Mouse (Mus musculus) E14TG2a.4 (cell line): ENCODE data around the gene Hoxa13.

Source experiments
- H3K27me3 ChIP-seq: 2 replicates; pipeline ENCODE4 v1.6.1; 2014; ENCODE audit warnings: low read length, control low read depth; ENCODE audit not compliant: insufficient read depth
- H3K36me3 ChIP-seq: 2 replicates; pipeline ENCODE4 v1.6.1; 2014; ENCODE audit warnings: low read length, control low read depth; ENCODE audit not compliant: insufficient read depth
- H3K4me1 ChIP-seq: replicated peaks from 2 replicates; pipeline ENCODE4 v1.6.1; 2014; ENCODE audit warnings: low read depth, low read length, control low read depth
- H3K4me3 ChIP-seq: replicated peaks from 2 replicates; pipeline ENCODE4 v1.5.1; 2014; ENCODE audit warnings: mild to moderate bottlenecking, low read length
- H3K9me3 ChIP-seq: 2 replicates; pipeline ENCODE4 v1.6.1; 2014; ENCODE audit warnings: low read length, control low read depth
- CTCF ChIP-seq: conservative IDR thresholded peaks from 2 replicates; pipeline ENCODE4 v1.5.1; 2014; ENCODE audit warnings: low read length
- NANOG ChIP-seq: IDR thresholded peaks from 2 replicates; pipeline ENCODE4 v1.6.1; 2014; ENCODE audit warnings: borderline replicate concordance, low read length, mixed read lengths
- POU5F1 ChIP-seq: IDR thresholded peaks from 2 replicates; pipeline ENCODE4 v1.6.1; 2014; ENCODE audit warnings: low read length, borderline replicate concordance

Hoxa13 gene

GRCm38 (mm10) chr6:52224895-52225611 is 35.6 kb downstream of the Hoxa13 start:
- Histone ChIP-seq H3K9me3 (no peaks in the 10 kb centered on the region), H3K4me1 (peaks cover 57% of the 10 kb centered on the region), H3K36me3 (no peaks in the 10 kb centered on the region), H3K4me3 (peak overlapping the region; percentile 71), H3K27me3 (peaks cover 98% of the 10 kb centered on the region)
- TF ChIP-seq NANOG = no peak

- H3K27me3 ChIP-seq = peaks cover 98% of the 10 kb centered on the region
- no peaks in the 10 kb centered on the region for H3K9me3 ChIP-seq
- H3K4me1 ChIP-seq = peaks cover 48% of the 10 kb centered on the region
- H3K4me3 ChIP-seq = no peak overlapping the region
- H3K36me3 ChIP-seq = no peaks in the 10 kb centered on the region
- TF ChIP-seq CTCF = no peak
- no peak for TF ChIP-seq NANOG
- no peak for TF ChIP-seq POU5F1
Measured at GRCm38 (mm10) chr6:52223939-52224760, 36.5 kb downstream of the Hoxa13 start.

GRCm38 (mm10) chr6:52222729-52223128 is 38.0 kb downstream of the Hoxa13 start:
- Histone ChIP-seq H3K9me3 (no peaks in the 10 kb centered on the region), H3K4me1 (peaks cover 48% of the 10 kb centered on the region), H3K27me3 (peaks cover 100% of the 10 kb centered on the region), H3K4me3 (no peak overlapping the region), H3K36me3 (no peaks in the 10 kb centered on the region)
- TF ChIP-seq POU5F1 (no peak), NANOG (no peak), CTCF (no peak)

- peaks cover 51% of the 10 kb centered on the region for H3K4me1 ChIP-seq
- peak overlapping the region; percentile 79 for H3K4me3 ChIP-seq
- H3K9me3 ChIP-seq = no peaks in the 10 kb centered on the region
- TF ChIP-seq POU5F1 = no peak
- TF ChIP-seq CTCF = no peak
- TF ChIP-seq NANOG = no peak
- H3K36me3 ChIP-seq = no peaks in the 10 kb centered on the region
- H3K27me3 ChIP-seq = peaks cover 100% of the 10 kb centered on the region
Measured at GRCm38 (mm10) chr6:52221993-52222685, 38.5 kb downstream of the Hoxa13 start.

GRCm38 (mm10) chr6:52221337-52221992 is 39.2 kb downstream of the Hoxa13 start, which contains the start of gene Hoxa7:
Gene Hoxa7, minus strand, starts transcription at chr6:52221854.
- Histone ChIP-seq H3K4me1 (peaks cover 51% of the 10 kb centered on the region), H3K9me3 (no peaks in the 10 kb centered on the region), H3K4me3 (peak within 1 kb of the TSS; percentile 79)

GRCm38 (mm10) chr6:52220865-52221310 is 39.8 kb downstream of the Hoxa13 start:
- peaks cover 52% of the 10 kb centered on the region for H3K4me1 ChIP-seq
- no peaks in the 10 kb centered on the region for H3K36me3 ChIP-seq
- TF ChIP-seq POU5F1 = no peak
- no peak for TF ChIP-seq CTCF
- no peak for TF ChIP-seq NANOG
- H3K9me3 ChIP-seq = no peaks in the 10 kb centered on the region
- peak overlapping the region; percentile 79 for H3K4me3 ChIP-seq
- H3K27me3 ChIP-seq = peaks cover 100% of the 10 kb centered on the region

More at GRCm38 (mm10) chr6:52221337-52221992, 39.2 kb downstream of the Hoxa13 start, which contains the start of gene Hoxa7:
- TF ChIP-seq CTCF (peak; percentile 98), NANOG (no peak)
- Histone ChIP-seq H3K27me3 (peaks cover 100% of the 10 kb centered on the region), H3K36me3 (no peaks in the 10 kb centered on the region)

- Histone ChIP-seq H3K36me3 (no peaks in the 10 kb centered on the region), H3K27me3 (peaks cover 100% of the 10 kb centered on the region), H3K9me3 (no peaks in the 10 kb centered on the region), H3K4me3 (no peak overlapping the region), H3K4me1 (peaks cover 50% of the 10 kb centered on the region)
- no peak for TF ChIP-seq CTCF
- TF ChIP-seq POU5F1 = no peak
- no peak for TF ChIP-seq NANOG
Measured at GRCm38 (mm10) chr6:52220003-52220864, 40.4 kb downstream of the Hoxa13 start.
